In the genomic region with DNA sequence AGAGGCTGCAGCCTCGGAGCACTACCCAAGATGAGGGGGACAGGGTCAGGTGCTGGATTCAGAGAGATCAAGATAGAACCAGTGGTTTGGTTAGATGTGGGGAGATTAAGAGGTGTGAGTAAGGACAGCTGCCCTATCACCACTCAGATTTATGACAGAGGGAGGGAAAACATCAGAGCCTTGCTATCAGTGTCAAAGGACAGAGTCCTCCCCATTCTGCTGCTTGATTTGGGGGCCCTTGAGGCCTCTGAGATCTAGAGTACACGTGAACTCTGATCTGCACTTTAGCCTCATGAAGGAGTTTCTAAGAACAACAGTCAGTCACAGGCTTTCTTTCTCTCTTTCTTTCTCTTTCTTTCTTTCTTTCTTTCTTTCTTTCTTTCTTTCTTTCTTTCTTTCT, we compare ENCODE assay signal across 27 mouse cellular contexts. TPM values are rescaled to one million over a fixed set of nuclear protein-coding genes. Genes with fewer than 3 reads are reported as not detected.
"Had no signal": no experiment of that assay in that cellular context is flagged by ENCODE, and none has a peak within 500 bp of the region (broad histone marks: within the 10 kb centered on the region; RNA-seq: fewer than 3 reads in every experiment).

No protein-coding gene starts in this region.

- ATAC-seq: hindbrain, embryonic 16.5 days; inflammation-experienced regulatory T-cells, adult 6 months; liver, embryonic 12.5 days had no signal

- H3K36me3 ChIP-seq: heart, embryonic 10.5 days; heart, embryonic 12.5 days; hindbrain, embryonic 10.5 days; hindbrain, embryonic 12.5 days; limb, embryonic 13.5 days; limb, embryonic 15.5 days; liver, embryonic 12.5 days had no signal

- H3K27me3 ChIP-seq: heart, embryonic 12.5 days; hindbrain, embryonic 12.5 days; limb, embryonic 13.5 days; limb, embryonic 15.5 days; liver, embryonic 12.5 days had no signal

- DNase-seq: gastrocnemius, adult 2 months; gastrocnemius, postnatal 10 days; gastrocnemius, postnatal 25 days; heart, adult 18-20 months; heart, postnatal 10 days; heart, postnatal 4 days; kidney, adult 18-20 months; kidney, adult 8-10 months; kidney, postnatal 10 days; kidney, postnatal 25 days; kidney, postnatal 4 days; layer of hippocampus, postnatal 36 days; left cerebral cortex, postnatal 4 days had no signal

- H3K4me3 ChIP-seq: gastrocnemius, adult 2 months; heart, embryonic 10.5 days; heart, embryonic 12.5 days; hindbrain, embryonic 10.5 days; hindbrain, embryonic 12.5 days; layer of hippocampus, adult 2 months; limb, embryonic 13.5 days; limb, embryonic 15.5 days; liver, embryonic 12.5 days had no signal

- H3K4me2 ChIP-seq: heart, embryonic 12.5 days; hindbrain, embryonic 12.5 days; hindbrain, embryonic 14.5 days; limb, embryonic 13.5 days; limb, embryonic 15.5 days; liver, embryonic 12.5 days had no signal

- H3K27ac ChIP-seq: gastrocnemius, adult 2 months; heart, embryonic 10.5 days; hindbrain, embryonic 10.5 days; hindbrain, embryonic 12.5 days; hindbrain, embryonic 14.5 days; layer of hippocampus, adult 2 months; limb, embryonic 13.5 days; limb, embryonic 15.5 days; liver, embryonic 12.5 days; liver, embryonic 14.5 days had no signal

- H3K9me3 ChIP-seq: heart, embryonic 10.5 days; heart, embryonic 12.5 days; hindbrain, embryonic 10.5 days; hindbrain, embryonic 12.5 days; limb, embryonic 13.5 days; limb, embryonic 15.5 days; liver, embryonic 12.5 days had no signal

- H3K4me1 ChIP-seq: heart, embryonic 12.5 days; hindbrain, embryonic 10.5 days; hindbrain, embryonic 12.5 days; limb, embryonic 13.5 days; liver, embryonic 12.5 days had no signal

- H3K9ac ChIP-seq: heart, embryonic 12.5 days; hindbrain, embryonic 12.5 days; hindbrain, embryonic 14.5 days; limb, embryonic 13.5 days; limb, embryonic 15.5 days; liver, embryonic 12.5 days; liver, embryonic 14.5 days had no signal

RNA-seq across cellular contexts. Expression of gene Ripk4, which starts 30.0 kb away (rescaled TPM):
- total RNA-seq: gastrocnemius, adult 2 months; gastrocnemius, postnatal 10 days; gastrocnemius, postnatal 25 days; gastrocnemius, postnatal 4 days; granulocyte monocyte progenitor cell, adult 5-6 weeks had no signal
